22 mouse cellular contexts compared by ENCODE assay signal in the genomic region with DNA sequence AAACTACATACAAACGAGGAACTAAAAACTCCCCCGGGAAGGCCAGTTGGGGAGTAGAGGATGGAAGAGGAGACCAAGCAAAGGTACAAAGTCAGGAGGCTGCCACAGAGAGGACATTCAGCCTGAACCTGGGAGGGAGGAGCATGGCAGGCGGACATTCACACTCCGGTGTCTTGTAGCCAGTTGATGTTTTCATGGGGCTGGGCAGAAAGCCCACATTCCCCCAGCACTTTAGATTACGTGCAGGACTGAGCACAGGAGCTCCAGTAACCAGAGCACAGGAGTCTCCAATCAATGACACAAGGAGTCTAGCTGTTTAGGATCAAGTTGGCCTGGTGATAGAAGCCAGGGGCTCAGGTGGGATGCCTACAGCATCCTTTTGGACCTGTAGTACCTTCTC.
"Had no signal": no experiment of that assay in that cellular context is flagged by ENCODE, and none has a peak within 500 bp of the region (broad histone marks: within the 10 kb centered on the region; RNA-seq: fewer than 3 reads in every experiment).

No protein-coding gene starts in this region.

- H3K9me3 ChIP-seq: limb, embryonic 13.5 days; liver, embryonic 13.5 days; midbrain, embryonic 10.5 days; midbrain, embryonic 13.5 days; neural tube, embryonic 13.5 days had no signal

- ATAC-seq: lung, postnatal 0 days; midbrain, embryonic 13.5 days; midbrain, embryonic 16.5 days had no signal

- H3K4me1 ChIP-seq: liver, embryonic 13.5 days; megakaryocyte, embryonic 14.5 days; midbrain, embryonic 10.5 days; midbrain, embryonic 13.5 days had no signal

- H3K9ac ChIP-seq: limb, embryonic 13.5 days; liver, embryonic 13.5 days; midbrain, embryonic 13.5 days; neural tube, embryonic 13.5 days had no signal

- H3K27me3 ChIP-seq: limb, embryonic 13.5 days; liver, embryonic 13.5 days; megakaryocyte, embryonic 14.5 days; midbrain, embryonic 13.5 days; neural tube, embryonic 13.5 days had no signal

- H3K4me2 ChIP-seq: limb, embryonic 13.5 days; liver, embryonic 13.5 days; midbrain, embryonic 13.5 days; neural tube, embryonic 13.5 days had no signal

- H3K36me3 ChIP-seq: limb, embryonic 13.5 days; liver, embryonic 13.5 days; midbrain, embryonic 10.5 days; midbrain, embryonic 13.5 days; neural tube, embryonic 13.5 days had no signal

- H3K27ac ChIP-seq: kidney, postnatal 0 days; limb, embryonic 13.5 days; liver, embryonic 13.5 days; midbrain, embryonic 10.5 days; midbrain, embryonic 13.5 days; neural tube, embryonic 13.5 days; stomach, postnatal 0 days had no signal

- DNase-seq: kidney, adult 2 months; kidney, postnatal 25 days; layer of hippocampus, adult 9-11 months; liver, embryonic 13.5 days; lung, adult 2 months; lung, postnatal 36 days; retina, postnatal 1 day; right cerebral cortex, postnatal 4 days; thymus, adult 2 months; thymus, postnatal 14 days; thymus, postnatal 4 days had no signal

- H3K4me3 ChIP-seq: layer of hippocampus, adult 2 months; limb, embryonic 13.5 days; liver, embryonic 13.5 days; megakaryocyte, embryonic 14.5 days; midbrain, embryonic 10.5 days; midbrain, embryonic 13.5 days; myocyte; neural tube, embryonic 13.5 days had no signal
